Mouse (Mus musculus) heart, embryonic 15.5 days (tissue): ENCODE measurements around the gene Gm49403. TPM values are rescaled to one million over a fixed set of nuclear protein-coding genes. Genes with fewer than 3 reads are reported as not detected.
"Not testable (repeated sequence)": the region's sequence is repeated elsewhere in the genome, so short reads cannot be mapped to it uniquely, and the experiment has no call there.

ENCODE experiments used
- ATAC-seq: fragments of 200-750 bp; cut with Nextera tagmentation; replicated peaks from 2 replicates; pipeline ENCODE4 v1.8.0; 2017; ENCODE audit warnings: low read depth, moderate TSS enrichment; ENCODE audit not compliant: insufficient number of reproducible peaks, insufficient read depth, low FRiP score
- H3K27ac ChIP-seq: fragments of 300-500 bp; sonication (generic); 2 replicates; pipeline ENCODE4 v1.5.1; 2015; ENCODE audit warnings: mild to moderate bottlenecking, inconsistent platforms
- H3K27me3 ChIP-seq: fragments of 300-500 bp; sonication (generic); 2 replicates; pipeline ENCODE4 v1.6.1; 2015; ENCODE audit warnings: inconsistent platforms
- H3K36me3 ChIP-seq: fragments of 300-500 bp; sonication (generic); 2 replicates; pipeline ENCODE4 v1.6.1; 2015; ENCODE audit warnings: mild to moderate bottlenecking, inconsistent platforms
- H3K4me1 ChIP-seq: fragments of 300-500 bp; sonication (generic); replicated peaks from 2 replicates; pipeline ENCODE4 v1.6.1; 2015; ENCODE audit warnings: inconsistent platforms
- H3K4me2 ChIP-seq: fragments of 300-500 bp; sonication (generic); 2 replicates; pipeline ENCODE4 v1.6.1; 2015; ENCODE audit warnings: inconsistent platforms, mild to moderate bottlenecking, moderate library complexity
- H3K4me3 ChIP-seq: fragments of 300-500 bp; sonication (generic); 2 replicates; pipeline ENCODE4 v1.5.1; 2015; ENCODE audit warnings: mild to moderate bottlenecking, inconsistent platforms
- H3K9ac ChIP-seq: fragments of 300-500 bp; sonication (generic); 2 replicates; pipeline ENCODE4 v1.6.1; 2015; ENCODE audit warnings: mild to moderate bottlenecking, inconsistent platforms
- H3K9me3 ChIP-seq: fragments of 300-500 bp; sonication (generic); replicated peaks from 2 replicates; pipeline ENCODE4 v1.6.1; 2016; ENCODE audit warnings: inconsistent platforms
- WGBS: fragments of 180-500 bp; shearing (Covaris S2); methylation state at CpG from one replicate; pipeline ENCODE4 v1.1.7; 2015; ENCODE audit warnings: mixed read lengths; 5-methylcytosine and 5-hydroxymethylcytosine counted together
- polyA plus RNA-seq: library from polyadenylated mRNA; unstranded; fragments of >200 nt; fragmentation: Nextera tagmentation; extraction: Ambion mirVana; gene quantifications from 2 replicates; pipeline ENCODE4 v1.2.1, GENCODE M21; 2015

The Gm49403 gene
- polyA plus RNA-seq, 1 experiment from 2014 or later, result not detected

DNA sequence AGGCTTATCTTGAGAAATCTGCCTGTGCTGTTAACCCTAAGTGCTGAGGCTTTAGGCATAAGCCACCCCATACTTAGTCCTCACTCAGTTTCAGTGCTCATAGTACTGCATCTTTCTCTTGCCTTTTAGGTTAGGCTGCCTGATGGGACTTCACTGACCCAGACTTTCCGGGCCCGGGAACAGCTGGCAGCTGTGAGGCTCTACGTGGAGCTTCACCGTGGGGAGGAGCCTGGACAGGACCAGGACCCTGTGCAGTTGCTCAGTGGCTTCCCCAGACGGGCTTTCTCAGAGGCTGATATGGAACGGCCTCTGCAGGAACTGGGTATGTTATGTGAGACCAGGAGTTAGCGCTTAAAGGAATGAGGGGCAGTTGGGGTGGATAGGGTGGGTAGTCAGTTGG lies 8.7 kb upstream of the Gm49403 start:
- Histone ChIP-seq H3K4me2 (no peak overlapping the region), H3K4me3 (no peak overlapping the region), H3K9ac (no peak overlapping the region), H3K36me3 (peaks cover 41% of the 10 kb centered on the region), H3K9me3 (no peaks in the 10 kb centered on the region), H3K27me3 (no peaks in the 10 kb centered on the region), H3K4me1 (peaks cover 19% of the 10 kb centered on the region), H3K27ac (no peak overlapping the region)
- no peak for ATAC-seq
- WGBS, result 88% methylated on average over 7 of the region's 7 CpGs

DNA sequence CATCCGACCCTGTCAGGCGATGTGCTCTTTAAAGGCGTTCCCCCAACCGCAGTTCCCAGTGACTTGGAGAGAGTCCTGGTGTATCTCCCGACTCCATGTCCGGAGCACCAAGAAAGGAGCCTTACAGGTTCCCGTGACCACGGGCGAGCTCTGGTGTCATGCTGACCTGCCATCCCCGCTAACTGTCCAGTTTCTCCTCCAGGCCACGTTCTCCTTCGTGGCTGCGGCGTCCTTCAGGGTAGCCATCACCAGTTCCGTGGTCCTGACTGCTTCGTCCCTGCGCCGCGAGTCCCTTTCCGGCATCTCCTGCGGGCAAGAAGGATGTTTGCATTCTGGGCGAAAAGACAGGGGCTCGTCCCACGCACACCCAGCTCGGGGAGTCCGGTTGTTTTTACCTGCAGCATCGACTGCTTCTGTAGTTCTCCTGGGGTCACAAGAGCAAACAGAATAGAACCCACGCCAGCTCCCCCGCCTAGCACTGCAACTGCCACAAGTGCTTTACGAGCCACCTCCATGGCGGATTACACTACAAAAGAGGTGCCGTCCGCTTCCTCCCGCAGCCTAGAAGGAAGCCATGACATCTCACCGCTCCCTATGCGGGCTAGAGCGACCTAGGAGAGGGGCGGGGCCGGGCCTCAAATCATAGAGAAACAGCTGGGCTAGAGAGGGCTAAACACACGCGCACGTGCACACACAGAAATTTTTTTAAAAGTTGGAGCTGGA lies 3.3 kb upstream of the Gm49403 start, which contains the start of gene Uqcc3:
Gene Uqcc3 (minus strand): TSS at position 613 of the 723 bp plus-strand sequence.
- Histone ChIP-seq H3K36me3 (peaks cover 17% of the 10 kb centered on the region), H3K4me3 (peak within 1 kb of the TSS; percentile 79), H3K9ac (peak within 1 kb of the TSS; percentile 75), H3K27me3 (no peaks in the 10 kb centered on the region), H3K27ac (peak within 1 kb of the TSS; percentile 89), H3K4me2 (peak within 1 kb of the TSS; percentile 84), H3K4me1 (peaks cover 15% of the 10 kb centered on the region), H3K9me3 (no peaks in the 10 kb centered on the region)
- under 1% methylated on average over 42 of the region's 42 CpGs for WGBS
- ATAC-seq, result peak; percentile 94

DNA sequence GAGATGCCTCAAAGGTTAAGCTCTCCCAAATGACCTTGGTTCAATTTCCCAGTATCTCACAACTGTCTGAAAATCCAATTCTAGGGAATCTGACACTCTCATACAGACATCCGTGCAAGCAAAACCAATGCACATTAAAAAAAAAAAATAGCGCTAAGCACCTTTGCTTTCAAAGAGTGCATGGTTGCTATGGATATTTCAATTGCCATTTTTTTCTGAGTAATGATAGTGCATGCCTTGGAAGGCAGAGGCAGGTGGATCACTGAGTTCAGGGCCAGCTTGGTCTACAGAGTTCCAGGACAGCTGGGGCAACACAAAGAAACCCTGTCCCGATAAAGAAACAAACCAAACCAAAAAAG lies 2.7 kb upstream of the Gm49403 start:
- Histone ChIP-seq H3K4me2 (peak overlapping the region; percentile 84), H3K27me3 (no peaks in the 10 kb centered on the region), H3K4me3 (peak overlapping the region; percentile 79), H3K9me3 (no peaks in the 10 kb centered on the region), H3K27ac (peak overlapping the region; percentile 89), H3K36me3 (peaks cover 11% of the 10 kb centered on the region; the same call in 1 of the 2 replicates), H3K9ac (peak overlapping the region; percentile 75), H3K4me1 (peaks cover 15% of the 10 kb centered on the region)
- 9% methylated on average over 3 of the region's 3 CpGs for WGBS
- ATAC-seq, result no peak

DNA sequence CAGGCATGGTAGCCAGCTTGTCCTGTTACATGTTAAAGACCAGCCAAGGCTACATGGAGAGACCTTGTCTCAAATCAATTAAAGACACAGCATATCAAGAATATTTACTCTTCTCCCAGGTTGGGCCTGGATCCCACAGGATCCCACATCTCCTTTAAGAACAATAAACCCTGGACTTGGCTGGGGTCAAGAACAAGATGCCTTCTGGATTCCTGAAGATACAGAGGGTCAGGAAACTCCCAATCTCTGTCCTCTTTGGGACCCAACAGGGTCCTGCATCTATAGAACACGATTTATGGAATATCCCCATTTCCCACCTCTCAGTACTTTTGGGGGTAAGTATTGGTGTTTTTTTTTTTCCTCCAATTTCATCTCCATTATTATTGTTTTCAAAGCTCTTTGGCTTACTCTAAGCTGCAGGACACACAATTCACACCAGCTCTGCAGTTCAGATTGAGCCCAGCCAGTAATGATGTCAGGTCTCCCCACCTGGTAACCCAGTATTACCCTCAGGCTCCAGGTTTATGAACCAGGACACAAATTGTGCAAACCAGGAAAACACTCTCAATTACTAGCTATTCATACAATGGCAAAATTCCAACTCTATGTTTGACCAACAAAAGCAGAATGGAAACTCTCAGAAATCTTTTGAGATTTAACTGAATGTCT lies 3.3 kb downstream of the Gm49403 start:
- Histone ChIP-seq H3K27me3 (no peaks in the 10 kb centered on the region), H3K4me3 (no peak overlapping the region), H3K9me3 (no peaks in the 10 kb centered on the region), H3K36me3 (peaks cover 9% of the 10 kb centered on the region; the same call in 1 of the 2 replicates), H3K9ac (no peak overlapping the region; the same call in 1 of the 2 replicates), H3K4me1 (peaks cover 7% of the 10 kb centered on the region), H3K27ac (no peak overlapping the region), H3K4me2 (no peak overlapping the region)
- WGBS, result 45% methylated on average over 1 of the region's 1 CpGs
- no peak for ATAC-seq

GRCm38 (mm10) chr19:8887585-8888463 lies 4.1 kb downstream of the Gm49403 start:
- Histone ChIP-seq H3K4me1 (peaks cover 7% of the 10 kb centered on the region), H3K9ac (peak overlapping the region; percentile 86), H3K4me2 (peak overlapping the region; percentile 81), H3K27ac (peak overlapping the region; percentile 86), H3K36me3 (peaks cover 9% of the 10 kb centered on the region; the same call in 1 of the 2 replicates), H3K4me3 (peak overlapping the region; percentile 84), H3K9me3 (no peaks in the 10 kb centered on the region), H3K27me3 (no peaks in the 10 kb centered on the region)
- no peak for ATAC-seq
- 16% methylated on average over 19 of the region's 19 CpGs for WGBS

GRCm38 (mm10) chr19:8888511-8889385 lies 5.0 kb downstream of the Gm49403 start, which contains the start of the genes 1810009A15Rik and Gm49416:
Gene 1810009A15Rik, plus strand, starts transcription at chr19:8888853.
Gene Gm49416, plus strand, starts transcription at chr19:8888926.
- Histone ChIP-seq H3K4me2 (peak within 1 kb of the TSS; percentile 81), H3K4me1 (peaks cover 12% of the 10 kb centered on the region), H3K27me3 (no peaks in the 10 kb centered on the region), H3K36me3 (peaks cover 9% of the 10 kb centered on the region; the same call in 1 of the 2 replicates), H3K27ac (peak within 1 kb of the TSS; percentile 86), H3K9me3 (no peaks in the 10 kb centered on the region), H3K4me3 (peak within 1 kb of the TSS; percentile 84), H3K9ac (peak within 1 kb of the TSS; percentile 86)
- peak; percentile 93 for ATAC-seq
- under 1% methylated on average over 58 of the region's 58 CpGs for WGBS

DNA sequence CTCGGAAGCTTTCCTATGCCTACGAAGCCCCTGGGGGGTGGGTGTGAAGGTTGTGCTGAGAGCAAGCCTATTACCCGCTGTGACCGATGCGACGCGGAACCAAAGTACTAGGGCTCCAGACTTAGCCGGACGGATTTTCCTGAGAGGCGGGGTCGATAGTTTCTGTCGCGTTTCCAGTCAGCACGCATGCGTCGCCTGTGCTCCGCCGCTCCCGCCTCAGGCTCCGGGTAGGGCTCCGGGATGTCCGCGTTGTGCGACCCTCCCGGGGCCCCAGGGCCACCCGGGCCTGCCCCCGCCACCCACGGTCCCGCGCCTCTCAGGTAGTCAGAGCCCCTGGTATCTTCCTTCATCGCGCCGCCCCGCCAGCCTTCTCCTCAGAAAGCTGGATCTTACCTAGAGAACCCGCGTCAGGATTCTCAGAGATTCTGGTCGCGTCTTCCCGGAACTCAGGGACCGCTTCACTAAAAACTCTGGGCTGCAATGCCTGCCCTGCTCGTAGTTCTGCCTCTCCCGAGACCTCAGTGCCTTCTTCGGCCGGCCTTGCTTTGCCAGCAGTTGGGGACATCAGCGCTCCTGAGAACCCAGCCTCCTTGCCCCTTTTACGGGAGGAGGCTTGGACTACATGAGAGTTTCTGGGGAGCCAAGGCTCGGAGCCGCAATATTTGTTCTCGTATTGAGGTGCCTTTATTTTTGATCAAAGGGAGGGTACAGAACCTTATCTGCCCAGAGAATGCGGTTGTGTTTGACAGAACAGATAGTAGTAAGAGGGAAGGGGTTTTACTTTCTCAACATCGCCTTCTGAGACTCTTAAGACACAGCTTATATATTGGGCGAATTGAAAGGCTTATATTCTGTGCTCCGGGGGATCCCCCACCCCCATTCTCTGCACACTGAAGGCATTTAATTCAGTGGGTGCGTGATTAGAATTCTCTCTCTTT lies 9.4 kb downstream of the Gm49403 start, which contains the start of gene Ints5:
Gene Ints5 (plus strand): TSS at position 177 of the 938 bp plus-strand sequence.
- Histone ChIP-seq H3K4me2 (peak within 1 kb of the TSS; percentile 90), H3K4me1 (peaks cover 26% of the 10 kb centered on the region), H3K36me3 (peaks cover 27% of the 10 kb centered on the region), H3K9ac (peak within 1 kb of the TSS; percentile 92), H3K27ac (peak within 1 kb of the TSS; percentile 85), H3K4me3 (peak within 1 kb of the TSS; percentile 90), H3K27me3 (no peaks in the 10 kb centered on the region), H3K9me3 (no peaks in the 10 kb centered on the region)
- 2% methylated on average over 54 of the region's 54 CpGs for WGBS
- ATAC-seq, result peak; percentile 27

DNA sequence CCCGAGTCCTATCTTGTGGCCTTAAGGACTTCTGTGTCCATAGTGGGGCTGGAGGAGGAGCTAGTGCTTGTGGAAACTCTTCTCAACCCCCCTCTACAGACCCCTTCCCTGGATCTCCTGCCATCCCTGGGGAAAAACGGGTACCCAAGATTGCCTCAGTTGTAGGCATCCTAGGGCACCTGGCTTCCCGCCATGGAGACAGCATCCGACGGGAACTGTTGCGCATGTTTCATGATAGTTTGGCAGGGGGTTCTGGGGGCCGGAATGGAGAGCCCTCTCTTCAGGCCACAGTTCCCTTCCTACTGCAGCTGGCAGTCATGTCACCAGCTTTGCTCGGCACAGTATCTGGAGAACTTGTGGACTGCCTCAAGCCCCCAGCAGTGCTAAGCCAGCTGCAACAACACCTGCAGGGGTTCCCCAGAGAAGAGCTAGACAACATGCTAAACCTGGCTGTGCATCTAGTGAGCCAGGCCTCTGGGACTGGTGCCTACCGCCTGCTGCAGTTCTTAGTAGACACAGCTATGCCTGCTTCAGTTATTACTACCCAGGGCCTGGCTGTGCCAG lies 11.7 kb downstream of the Gm49403 start:
- H3K27me3 ChIP-seq, result no peaks in the 10 kb centered on the region
- no peaks in the 10 kb centered on the region for H3K9me3 ChIP-seq
- peaks cover 37% of the 10 kb centered on the region for H3K4me1 ChIP-seq
- peaks cover 25% of the 10 kb centered on the region for H3K36me3 ChIP-seq
- 91% methylated on average over 9 of the region's 9 CpGs for WGBS
- no peak for ATAC-seq
- H3K4me3 ChIP-seq, result no peak overlapping the region
- no peak overlapping the region for H3K27ac ChIP-seq
- no peak overlapping the region; the same call in 1 of the 2 replicates for H3K9ac ChIP-seq
- no peak overlapping the region for H3K4me2 ChIP-seq

DNA sequence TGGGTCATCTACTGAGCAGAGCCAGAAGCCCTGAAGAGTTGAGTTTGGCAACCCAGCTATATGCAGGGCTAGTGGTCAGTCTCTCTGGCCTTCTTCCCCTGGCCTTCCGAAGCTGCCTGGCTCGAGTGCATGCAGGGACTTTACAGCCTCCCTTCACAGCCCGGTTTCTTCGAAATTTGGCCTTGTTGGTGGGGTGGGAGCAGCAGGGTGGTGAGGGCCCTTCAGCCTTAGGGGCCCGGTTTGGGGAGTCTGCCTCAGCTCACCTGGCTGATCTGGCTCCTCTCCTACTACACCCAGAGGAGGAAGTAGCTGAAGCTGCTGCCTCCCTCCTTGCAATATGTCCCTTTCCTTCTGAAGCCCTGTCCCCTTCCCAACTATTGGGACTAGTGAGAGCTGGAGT lies 12.5 kb downstream of the Gm49403 start:
- H3K27ac ChIP-seq, H3K9me3 ChIP-seq, H3K4me3 ChIP-seq, H3K27me3 ChIP-seq, ATAC-seq, H3K4me2 ChIP-seq, H3K9ac ChIP-seq: not testable (repeated sequence)
- Histone ChIP-seq H3K36me3 (peaks cover 18% of the 10 kb centered on the region), H3K4me1 (peaks cover 37% of the 10 kb centered on the region)
- 81% methylated on average over 5 of the region's 5 CpGs for whole genome bisulfite sequencing
